ENCODE assay signal across 8 mouse cellular contexts in genomic region chr10:80621940-80622660, GRCm38 (mm10). TPM values are rescaled to one million over a fixed set of nuclear protein-coding genes. Genes with fewer than 3 reads are reported as not detected.
DNase-seq lines count a peak whose midpoint lies in the region; ATAC-seq and TF ChIP-seq lines count a peak whose summit lies in the region.

No protein-coding gene starts in this region.

- DNase-seq in MEL (ENCODE audit: low read depth, low spot score), result peak; percentile 100
- peak; percentile 99 for DNase-seq in cerebellum, adult 2 months
- DNase-seq in forebrain, postnatal 0 days, result peak; percentile 100
- DNase-seq in heart, postnatal 4 days, result peak; percentile 99
- peak; percentile 99 to 100 for DNase-seq in layer of hippocampus, adult 8-10 months (ENCODE audit: low spot score in 2 of 2)
- DNase-seq in ovary, adult 18-20 months (ENCODE audit: low spot score), result peak; percentile 99
- peak; percentile 100 for DNase-seq in thymus, postnatal 0 days (ENCODE audit: low spot score)

- no peaks in the 10 kb centered on the region for H3K9me3 ChIP-seq in MEL (replicated peaks; ENCODE audit: insufficient read depth, low read length)
- H3K9me3 ChIP-seq in forebrain, postnatal 0 days (ENCODE audit: low read length), result no peaks in the 10 kb centered on the region
- H3K9me3 ChIP-seq in lung, embryonic 15.5 days, result no peaks in the 10 kb centered on the region

- peak overlapping the region; percentile 71 for H3K4me2 ChIP-seq in forebrain, postnatal 0 days (ENCODE audit: low read depth)
- peak overlapping the region; percentile 76 for H3K4me2 ChIP-seq in lung, embryonic 15.5 days

- peaks cover 0 to 18% of the 10 kb centered on the region in 2 experiments; a peak in 2 of 4 replicates for H3K4me1 ChIP-seq in MEL (ENCODE audit: control insufficient read depth in 1 of 2, insufficient read depth in 2 of 2, low read length in 2 of 2)
- peaks cover 19% of the 10 kb centered on the region for H3K4me1 ChIP-seq in cerebellum, adult 2 months (ENCODE audit: control insufficient read depth, insufficient read depth, low read length)
- H3K4me1 ChIP-seq in forebrain, postnatal 0 days (ENCODE audit: insufficient read depth), result peaks cover 22% of the 10 kb centered on the region; the same call in 1 of the 2 replicates
- peaks cover 22% of the 10 kb centered on the region for H3K4me1 ChIP-seq in lung, embryonic 15.5 days

- TF ChIP-seq CTCF in MEL (IDR thresholded peaks at IDR 0.05 in 2 of 3, conservative IDR thresholded peaks at IDR 0.05 in 1 of 3; ENCODE audit: control insufficient read depth in 1 of 3, insufficient read depth in 1 of 3, low read depth in 2 of 3, low read length in 3 of 3, poor library complexity in 1 of 3, severe bottlenecking in 1 of 3), result no peak
- TF ChIP-seq CTCF in cerebellum, adult 2 months (IDR thresholded peaks at IDR 0.05; ENCODE audit: borderline replicate concordance, insufficient read depth, low read depth, low read length), result no peak
- TF ChIP-seq CTCF in forebrain, postnatal 0 days (IDR thresholded peaks at IDR 0.05; ENCODE audit: low read depth), result no peak

- TF ChIP-seq RAD21 in MEL (IDR thresholded peaks at IDR 0.05; ENCODE audit: low read depth, low read length), result no peak

- 0 out of 4 replicates have a peak, but pooled peaks cover 0 to 2% of the 10 kb centered on the region in 2 experiments for H3K36me3 ChIP-seq in MEL (ENCODE audit: control insufficient read depth in 1 of 2, insufficient read depth in 2 of 2, low read length in 2 of 2)
- H3K36me3 ChIP-seq in forebrain, postnatal 0 days (ENCODE audit: insufficient read depth), result peaks cover 4% of the 10 kb centered on the region; the same call in 1 of the 2 replicates
- no peaks in the 10 kb centered on the region for H3K36me3 ChIP-seq in lung, embryonic 15.5 days

- peak overlapping the region; percentile 68 for H3K9ac ChIP-seq in MEL (ENCODE audit: control insufficient read depth, low read depth, low read length, poor library complexity, severe bottlenecking)
- H3K9ac ChIP-seq in forebrain, postnatal 0 days, result peak overlapping the region; percentile 87
- H3K9ac ChIP-seq in lung, embryonic 15.5 days, result peak overlapping the region; percentile 47

- peak overlapping the region; percentile 84 for H3K27ac ChIP-seq in MEL (ENCODE audit: control insufficient read depth, low read depth, low read length)
- peak overlapping the region; percentile 56 for H3K27ac ChIP-seq in cerebellum, adult 2 months (ENCODE audit: insufficient read depth, low read length)
- H3K27ac ChIP-seq in forebrain, postnatal 0 days (ENCODE audit: low read depth, low read length), result peak overlapping the region; percentile 95
- peak overlapping the region; percentile 97 for H3K27ac ChIP-seq in lung, embryonic 15.5 days

- peak in 1 of 2 experiments; percentile 74; a peak in 2 of 4 replicates for TF ChIP-seq POLR2A in MEL (IDR thresholded peaks at IDR 0.05; ENCODE audit: control insufficient read depth in 1 of 2, insufficient read depth in 1 of 2, low read depth in 1 of 2, low read length in 2 of 2, poor library complexity in 1 of 2)
- TF ChIP-seq POLR2A in cerebellum, adult 2 months (IDR thresholded peaks at IDR 0.05; ENCODE audit: borderline replicate concordance, insufficient read depth, low read length), result peak; percentile 83

- peak; percentile 96 for ATAC-seq in forebrain, postnatal 0 days
- peak; percentile 97 for ATAC-seq in lung, embryonic 15.5 days (ENCODE audit: borderline replicate concordance, extremely low read depth, low FRiP score, low TSS enrichment)

- under 1% methylated on average over 64 of the region's 64 CpGs for WGBS in cerebellum, adult 2 months
- WGBS in forebrain, postnatal 0 days, result under 1% methylated on average over 64 of the region's 64 CpGs
- WGBS in lung, embryonic 15.5 days, result under 1% methylated on average over 64 of the region's 64 CpGs

- H3K79me2 ChIP-seq in MEL (ENCODE audit: control insufficient read depth, insufficient read depth, low read length, poor library complexity), result peaks cover 40% of the 10 kb centered on the region

- H3K4me3 ChIP-seq in MEL (ENCODE audit: control insufficient read depth in 1 of 2, insufficient read depth in 1 of 2, low read depth in 2 of 2, low read length in 2 of 2), result peak overlapping the region; percentile 70 to 83
- H3K4me3 ChIP-seq in cerebellum, adult 2 months (replicated peaks; ENCODE audit: insufficient read depth, low read depth, low read length), result peak overlapping the region; percentile 59
- peak overlapping the region; percentile 94 for H3K4me3 ChIP-seq in forebrain, postnatal 0 days (ENCODE audit: low read depth, low read length)
- peak overlapping the region; percentile 88 for H3K4me3 ChIP-seq in lung, embryonic 15.5 days

- no peaks in the 10 kb centered on the region for H3K27me3 ChIP-seq in MEL (ENCODE audit: control insufficient read depth in 1 of 2, insufficient read depth in 2 of 2, low read length in 2 of 2)
- H3K27me3 ChIP-seq in cerebellum, adult 2 months (ENCODE audit: control insufficient read depth, insufficient read depth, low read length), result no peaks in the 10 kb centered on the region
- H3K27me3 ChIP-seq in forebrain, postnatal 0 days (ENCODE audit: insufficient read depth, low read length), result no peaks in the 10 kb centered on the region
- no peaks in the 10 kb centered on the region for H3K27me3 ChIP-seq in lung, embryonic 15.5 days

- TF ChIP-seq EP300 in MEL (IDR thresholded peaks at IDR 0.05; ENCODE audit: low read depth in 1 of 2, low read length in 2 of 2), result no peak

RNA-seq across cellular contexts. Expression of gene Csnk1g2, which starts 0.5 kb away (rescaled TPM):
- 125 and 132 TPM in 2 replicates for total RNA-seq in MEL (2012; rRNA removed)
- 100 to 1,000 TPM in 1 of 2 experiments, not detected in 1; 231 TPM for polyA plus RNA-seq in MEL (2012; ENCODE audit: insufficient read depth in 1 of 2, insufficient read length in 2 of 2, low read depth in 1 of 2, low replicate concordance in 2 of 2, missing spikeins in 1 of 2)
- polyA plus RNA-seq in cerebellum, adult 2 months (2012; rRNA removed), result 208 and 218 TPM in 2 replicates
- 127 and 135 TPM in 2 replicates for total RNA-seq in forebrain, postnatal 0 days (2014; rRNA removed)
- polyA plus RNA-seq in forebrain, postnatal 0 days (2015; fragmentation: Nextera tagmentation; extraction: Ambion mirVana), result 91.8 and 94.1 TPM in 2 replicates
- 100 to 1,000 TPM; 142 to 162 TPM for total RNA-seq in heart, postnatal 4 days (2021)
- 100 to 1,000 TPM; 190 to 230 (median 201) TPM for total RNA-seq in layer of hippocampus, adult 8-10 months (2022)
- 142 and 152 TPM in 2 replicates for polyA plus RNA-seq in lung, embryonic 15.5 days (2015; fragmentation: Nextera tagmentation; extraction: Ambion mirVana)
- polyA plus RNA-seq in thymus, postnatal 0 days (2015; fragmentation: Nextera tagmentation; extraction: Ambion mirVana), result 153 and 160 TPM in 2 replicates

RNA-seq across cellular contexts. Expression of gene Gm49322, which starts 16.3 kb away (rescaled TPM):
- 1.4 and 1.8 TPM in 2 replicates for total RNA-seq in MEL (2012; rRNA removed)
- polyA plus RNA-seq in MEL (2012; ENCODE audit: insufficient read depth in 1 of 2, insufficient read length in 2 of 2, low read depth in 1 of 2, low replicate concordance in 2 of 2, missing spikeins in 1 of 2), result 1 to 10 TPM in 1 of 2 experiments, not detected in 1; 2.1 TPM
- polyA plus RNA-seq in cerebellum, adult 2 months (2012; rRNA removed), result 3.5 and 4.2 TPM in 2 replicates
- 1.2 and 2.7 TPM in 2 replicates for total RNA-seq in forebrain, postnatal 0 days (2014; rRNA removed)
- polyA plus RNA-seq in forebrain, postnatal 0 days (2015; fragmentation: Nextera tagmentation; extraction: Ambion mirVana), result 0.58 and 0.69 TPM in 2 replicates
- total RNA-seq in heart, postnatal 4 days (2021), result 1 to 10 TPM in 1 of 2 experiments, under 1 TPM in 1; 0.79 to 1.2 TPM
- total RNA-seq in layer of hippocampus, adult 8-10 months (2022), result 1 to 10 TPM; 3.0 to 5.4 (median 3.7) TPM
- polyA plus RNA-seq in lung, embryonic 15.5 days (2015; fragmentation: Nextera tagmentation; extraction: Ambion mirVana), result 3.2 and 5.1 TPM in 2 replicates
- polyA plus RNA-seq in thymus, postnatal 0 days (2015; fragmentation: Nextera tagmentation; extraction: Ambion mirVana), result 2.8 and 4.2 TPM in 2 replicates

RNA-seq across cellular contexts. Expression of gene Adat3, which starts 19.4 kb away (rescaled TPM):
- total RNA-seq in MEL (2012; rRNA removed), result 7.2 and 7.7 TPM in 2 replicates
- 1 to 10 TPM in 1 of 2 experiments, not detected in 1; 7.4 TPM for polyA plus RNA-seq in MEL (2012; ENCODE audit: insufficient read depth in 1 of 2, insufficient read length in 2 of 2, low read depth in 1 of 2, low replicate concordance in 2 of 2, missing spikeins in 1 of 2)
- polyA plus RNA-seq in cerebellum, adult 2 months (2012; rRNA removed), result 7.0 and 7.5 TPM in 2 replicates
- 3.0 and 4.9 TPM in 2 replicates for total RNA-seq in forebrain, postnatal 0 days (2014; rRNA removed)
- 4.2 and 4.5 TPM in 2 replicates for polyA plus RNA-seq in forebrain, postnatal 0 days (2015; fragmentation: Nextera tagmentation; extraction: Ambion mirVana)
- 1 to 10 TPM; 2.6 to 2.9 TPM for total RNA-seq in heart, postnatal 4 days (2021)
- total RNA-seq in layer of hippocampus, adult 8-10 months (2022), result 1 to 10 TPM; 2.0 to 5.0 (median 3.0) TPM
- 9.1 TPM in 2 replicates for polyA plus RNA-seq in lung, embryonic 15.5 days (2015; fragmentation: Nextera tagmentation; extraction: Ambion mirVana)
- 6.9 and 10.2 TPM in 2 replicates for polyA plus RNA-seq in thymus, postnatal 0 days (2015; fragmentation: Nextera tagmentation; extraction: Ambion mirVana)

RNA-seq across cellular contexts. Expression of gene Scamp4, which starts 19.4 kb away (rescaled TPM):
- 34.2 and 36.5 TPM in 2 replicates for total RNA-seq in MEL (2012; rRNA removed)
- 100 to 1,000 TPM in 1 of 2 experiments, not detected in 1; 140 TPM for polyA plus RNA-seq in MEL (2012; ENCODE audit: insufficient read depth in 1 of 2, insufficient read length in 2 of 2, low read depth in 1 of 2, low replicate concordance in 2 of 2, missing spikeins in 1 of 2)
- polyA plus RNA-seq in cerebellum, adult 2 months (2012; rRNA removed), result 57.9 and 62.0 TPM in 2 replicates
- 21.0 and 24.1 TPM in 2 replicates for total RNA-seq in forebrain, postnatal 0 days (2014; rRNA removed)
- polyA plus RNA-seq in forebrain, postnatal 0 days (2015; fragmentation: Nextera tagmentation; extraction: Ambion mirVana), result 86.8 and 87.9 TPM in 2 replicates
- 10 to 100 TPM; 27.0 to 30.4 TPM for total RNA-seq in heart, postnatal 4 days (2021)
- total RNA-seq in layer of hippocampus, adult 8-10 months (2022), result 10 to 100 TPM; 39.3 to 58.6 (median 42.8) TPM
- polyA plus RNA-seq in lung, embryonic 15.5 days (2015; fragmentation: Nextera tagmentation; extraction: Ambion mirVana), result 79.0 and 84.8 TPM in 2 replicates
- 50.4 and 52.9 TPM in 2 replicates for polyA plus RNA-seq in thymus, postnatal 0 days (2015; fragmentation: Nextera tagmentation; extraction: Ambion mirVana)

RNA-seq across cellular contexts. Expression of gene Abhd17a, which starts 32.0 kb away (rescaled TPM):
- 89.6 and 98.5 TPM in 2 replicates for total RNA-seq in MEL (2012; rRNA removed)
- polyA plus RNA-seq in MEL (2012; ENCODE audit: insufficient read depth in 1 of 2, insufficient read length in 2 of 2, low read depth in 1 of 2, low replicate concordance in 2 of 2, missing spikeins in 1 of 2), result 100 to 1,000 TPM in 1 of 2 experiments, 10 to 100 TPM in 1; 96.2 to 136 TPM
- polyA plus RNA-seq in cerebellum, adult 2 months (2012; rRNA removed), result 230 and 232 TPM in 2 replicates
- 156 and 201 TPM in 2 replicates for total RNA-seq in forebrain, postnatal 0 days (2014; rRNA removed)
- 154 and 155 TPM in 2 replicates for polyA plus RNA-seq in forebrain, postnatal 0 days (2015; fragmentation: Nextera tagmentation; extraction: Ambion mirVana)
- 10 to 100 TPM; 93.6 to 95.0 TPM for total RNA-seq in heart, postnatal 4 days (2021)
- total RNA-seq in layer of hippocampus, adult 8-10 months (2022), result 100 to 1,000 TPM; 144 to 155 (median 147) TPM
- 122 and 133 TPM in 2 replicates for polyA plus RNA-seq in lung, embryonic 15.5 days (2015; fragmentation: Nextera tagmentation; extraction: Ambion mirVana)
- 103 and 118 TPM in 2 replicates for polyA plus RNA-seq in thymus, postnatal 0 days (2015; fragmentation: Nextera tagmentation; extraction: Ambion mirVana)

Comparison
In these comparisons a context has a peak if more than half of its experiments do, and no peak if none do; other contexts are left out.
1. Peak in every context shown above with its lines: DNase-seq, ATAC-seq, H3K4me3 ChIP-seq and H3K27ac ChIP-seq.